27 mouse cellular contexts compared by ENCODE assay signal in the genomic region with DNA sequence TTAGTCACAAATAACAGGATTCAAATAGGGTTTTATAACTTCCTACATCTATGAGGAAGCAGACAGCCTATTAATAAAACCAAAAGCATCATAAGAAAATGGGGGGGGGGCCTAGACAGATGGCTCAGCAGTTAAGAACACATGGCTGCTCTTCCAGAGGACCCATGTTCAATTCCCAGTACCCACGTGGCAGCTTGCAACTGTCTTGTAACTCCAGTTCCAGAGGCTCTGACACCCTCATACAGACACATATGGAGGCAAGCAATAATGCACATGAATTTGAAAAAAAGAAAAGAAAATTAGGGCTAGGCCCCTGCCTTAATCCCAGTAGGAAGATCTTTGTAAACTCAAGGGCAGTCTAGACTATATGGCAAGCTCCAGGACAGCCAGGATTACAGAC.
"Had no signal": no experiment of that assay in that cellular context is flagged by ENCODE, and none has a peak within 500 bp of the region (broad histone marks: within the 10 kb centered on the region; RNA-seq: fewer than 3 reads in every experiment).

No protein-coding gene starts in this region.

- DNase-seq: cerebellum, adult 9-10 months; cerebellum, adult 9-11 months; cerebellum, postnatal 10 days; cerebellum, postnatal 14 days; cerebellum, postnatal 25 days; cerebellum, postnatal 36 days; embryo, embryonic 11 days; forebrain, postnatal 0 days; gastrocnemius, postnatal 10 days; gastrocnemius, postnatal 14 days; gastrocnemius, postnatal 25 days; gastrocnemius, postnatal 36 days; heart, adult 11 months; heart, adult 18-20 months; heart, adult 2 months had no signal

- H3K36me3 ChIP-seq: embryonic facial prominence, embryonic 15.5 days; forebrain, embryonic 12.5 days had no signal

- H3K27ac ChIP-seq: embryonic facial prominence, embryonic 10.5 days; embryonic facial prominence, embryonic 12.5 days; embryonic facial prominence, embryonic 13.5 days; embryonic facial prominence, embryonic 15.5 days; forebrain, embryonic 10.5 days; forebrain, embryonic 12.5 days; forebrain, embryonic 13.5 days; forebrain, embryonic 15.5 days; gastrocnemius, adult 2 months; heart, adult 2 months had no signal

- H3K4me1 ChIP-seq: embryonic facial prominence, embryonic 10.5 days; embryonic facial prominence, embryonic 12.5 days; embryonic facial prominence, embryonic 13.5 days; embryonic facial prominence, embryonic 15.5 days; forebrain, embryonic 10.5 days; forebrain, embryonic 12.5 days; forebrain, embryonic 13.5 days; forebrain, embryonic 15.5 days had no signal

- ATAC-seq: forebrain, embryonic 13.5 days; forebrain, embryonic 14.5 days; forebrain, embryonic 15.5 days; forebrain, embryonic 16.5 days; forebrain, postnatal 0 days had no signal

- H3K4me3 ChIP-seq: embryonic facial prominence, embryonic 10.5 days; embryonic facial prominence, embryonic 12.5 days; embryonic facial prominence, embryonic 13.5 days; embryonic facial prominence, embryonic 15.5 days; erythroblast, embryonic 14.5 days; forebrain, embryonic 10.5 days; forebrain, embryonic 12.5 days; forebrain, embryonic 13.5 days; forebrain, embryonic 15.5 days; gastrocnemius, adult 2 months; heart, adult 2 months had no signal

- H3K27me3 ChIP-seq: embryonic facial prominence, embryonic 12.5 days; forebrain, embryonic 12.5 days; forebrain, embryonic 13.5 days; forebrain, embryonic 15.5 days had no signal

- H3K4me2 ChIP-seq: embryonic facial prominence, embryonic 12.5 days; embryonic facial prominence, embryonic 13.5 days; embryonic facial prominence, embryonic 15.5 days; forebrain, embryonic 12.5 days; forebrain, embryonic 13.5 days; forebrain, embryonic 15.5 days had no signal

- H3K9ac ChIP-seq: embryonic facial prominence, embryonic 12.5 days; embryonic facial prominence, embryonic 13.5 days; embryonic facial prominence, embryonic 15.5 days; forebrain, embryonic 12.5 days; forebrain, embryonic 13.5 days; forebrain, embryonic 15.5 days; forebrain, postnatal 0 days had no signal

- H3K9me3 ChIP-seq: embryonic facial prominence, embryonic 10.5 days; embryonic facial prominence, embryonic 12.5 days; embryonic facial prominence, embryonic 13.5 days; embryonic facial prominence, embryonic 15.5 days; forebrain, embryonic 10.5 days; forebrain, embryonic 12.5 days; forebrain, embryonic 13.5 days; forebrain, embryonic 15.5 days had no signal
